Mouse (Mus musculus): ENCODE results near the gene Trip4. TPM values are rescaled to one million over a fixed set of nuclear protein-coding genes. Genes with fewer than 3 reads are reported as not detected.
A peak's percentile ranks its signal among the peaks of the same experiment; 100 is the strongest.
"Not testable (repeated sequence)": the region's sequence is repeated elsewhere in the genome, so short reads cannot be mapped to it uniquely, and the experiment has no call there.

Gene Trip4
- total RNA-seq, 2 experiments from 2014 or later = 20.9 to 22.8 TPM

DNA sequence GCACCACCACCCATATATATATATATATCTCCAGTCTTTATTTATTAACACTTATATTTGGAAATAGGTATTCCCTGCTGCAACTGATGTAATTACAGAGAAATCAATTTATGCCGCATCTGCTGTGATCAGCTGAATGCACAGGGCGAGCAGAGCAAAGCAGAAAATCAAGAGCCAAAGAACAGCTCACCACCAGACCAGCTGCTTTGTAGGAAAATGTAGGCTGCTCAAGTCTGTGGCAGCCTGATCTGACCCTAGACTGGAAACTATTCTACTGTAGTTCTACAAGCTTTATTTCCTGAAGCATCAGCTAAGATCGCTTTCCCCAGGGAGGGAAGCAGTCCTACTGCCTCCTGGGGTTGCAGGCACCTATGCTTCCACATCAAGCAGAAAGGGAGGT lies 115.1 kb downstream of the Trip4 start:
- DNase-seq = no peak

GRCm38 (mm10) chr9:65793086-65793485 lies 115.5 kb downstream of the Trip4 start:
- DNase-seq = no peak

- no peak for DNase-seq
Measured at GRCm38 (mm10) chr9:65791846-65792245, 116.7 kb downstream of the Trip4 start.

- DNase-seq = no peak
Measured at GRCm38 (mm10) chr9:65791106-65791505, 117.5 kb downstream of the Trip4 start.

GRCm38 (mm10) chr9:65789788-65790187 lies 118.8 kb downstream of the Trip4 start:
- no peak for DNase-seq

GRCm38 (mm10) chr9:65788556-65788955 lies 120.0 kb downstream of the Trip4 start:
- no peak for DNase-seq

DNA sequence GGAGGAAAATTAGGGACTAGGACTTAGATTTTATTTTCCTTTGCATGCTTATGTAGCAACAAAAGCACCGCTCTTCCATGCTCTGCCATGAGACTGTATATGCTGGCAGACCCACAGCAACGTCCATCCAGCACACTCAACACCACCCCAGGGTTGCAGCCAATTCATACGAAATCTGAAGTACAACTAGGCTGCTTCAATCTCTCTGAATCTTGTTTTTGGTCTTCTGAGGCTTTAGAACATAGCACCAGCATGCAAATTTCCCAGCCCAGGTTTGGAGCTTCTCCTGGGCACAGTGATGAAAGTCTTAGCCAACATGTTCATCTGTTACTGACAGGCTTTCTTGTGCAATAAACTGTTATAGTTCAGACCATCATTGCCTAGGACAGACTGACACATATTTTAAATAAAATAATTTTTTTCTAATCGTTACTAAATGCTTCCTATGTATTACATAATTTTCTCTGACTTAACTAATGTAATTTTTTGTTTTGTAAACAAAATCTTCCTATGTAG lies 120.7 kb downstream of the Trip4 start:
- DNase-seq = no peak

DNA sequence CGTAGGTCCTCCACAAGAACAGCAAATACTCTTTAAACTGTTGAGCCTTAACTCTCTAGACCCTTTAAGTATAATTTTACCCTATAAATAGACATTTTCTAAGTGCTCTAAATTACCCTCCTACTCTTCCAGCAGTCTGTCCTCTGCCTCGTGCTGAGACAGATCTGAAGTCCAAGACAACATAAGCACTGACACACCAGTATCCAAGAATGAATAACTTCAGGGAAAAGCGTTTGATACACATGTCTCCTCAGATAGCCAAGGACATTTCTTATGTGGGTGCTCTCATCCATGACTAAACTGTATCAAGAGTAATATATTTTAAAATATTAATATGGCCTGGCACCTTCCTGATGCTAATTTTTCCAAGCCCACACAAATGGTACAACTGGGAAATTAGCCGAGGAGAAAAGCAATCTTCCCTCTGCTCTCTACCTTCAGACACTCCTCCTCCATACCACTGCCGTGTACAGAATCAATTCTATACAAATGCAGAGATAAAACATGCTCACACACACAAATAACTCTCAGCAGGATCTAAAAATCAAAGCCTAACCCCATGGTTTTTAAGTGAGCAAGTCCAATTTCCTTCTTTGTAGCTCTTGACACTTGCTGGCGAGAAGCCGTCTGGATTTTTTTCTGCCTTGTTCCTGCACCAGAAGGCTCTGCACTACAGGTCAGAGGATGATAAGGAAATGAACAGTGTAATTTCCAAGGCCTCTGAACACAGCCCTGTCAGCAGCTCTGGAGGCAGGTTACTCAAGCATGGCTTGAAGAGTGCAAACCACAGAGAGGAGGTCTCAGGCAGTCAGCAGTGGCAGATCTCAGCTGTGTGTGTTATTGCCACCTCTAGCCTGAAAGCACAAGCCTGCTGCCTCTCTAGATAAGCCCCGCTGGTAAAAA lies 121.5 kb downstream of the Trip4 start:
- DNase-seq = peak; percentile 43

DNA sequence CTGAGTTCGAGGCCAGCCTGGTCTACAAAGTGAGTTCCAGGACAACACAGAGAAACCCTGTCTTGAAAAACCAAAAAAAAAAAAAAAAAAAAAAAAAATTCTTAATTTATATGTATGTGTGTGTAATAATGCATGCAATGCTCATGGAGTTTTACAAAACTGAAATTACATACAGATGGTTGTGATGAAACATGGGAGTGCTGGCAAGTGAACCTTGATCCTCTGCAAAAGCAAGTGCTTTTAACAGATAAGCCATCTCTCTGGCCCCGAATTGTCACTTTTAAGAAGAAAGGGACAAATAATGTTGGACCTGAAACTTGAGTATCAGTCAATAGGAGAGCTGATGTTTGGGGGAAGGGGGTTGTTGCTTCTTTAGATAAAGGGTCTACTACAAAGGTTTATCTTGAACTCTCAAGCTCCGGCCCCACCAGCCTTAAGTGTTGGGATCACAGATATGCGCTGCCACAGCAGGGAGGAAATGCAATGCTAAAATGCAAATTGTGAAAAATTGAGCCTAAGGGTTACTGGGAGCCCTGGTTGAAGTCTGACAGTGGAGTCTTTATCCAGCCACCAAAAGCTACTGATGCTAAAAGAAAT lies 122.7 kb downstream of the Trip4 start:
- no peak for DNase-seq

DNA sequence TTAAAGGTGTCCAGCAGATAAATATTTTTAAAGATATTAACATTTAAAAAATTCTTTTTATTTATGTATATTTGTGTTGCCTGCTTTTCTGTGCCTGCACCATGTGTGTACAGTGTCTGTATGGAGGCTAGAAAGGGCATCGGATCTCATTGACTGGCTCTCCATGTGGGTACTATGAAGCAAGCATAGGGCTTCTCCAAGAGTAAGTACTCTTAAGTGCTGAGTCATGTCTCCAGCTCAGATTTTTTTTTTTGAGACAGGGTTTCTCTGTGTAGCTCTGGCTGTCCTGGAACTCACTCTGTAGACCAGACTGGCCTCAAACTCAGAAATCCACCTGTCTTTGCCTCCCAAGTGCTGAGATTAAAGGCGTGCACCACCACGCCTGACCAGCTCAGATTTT lies 129.0 kb downstream of the Trip4 start:
- not testable (repeated sequence) for DNase-seq

Other genes starting within 250 kb of the Trip4 start
- 100 to 1,000 TPM; 213 to 221 TPM for gene Oaz2, start 240.8 kb downstream of the Trip4 start, total RNA-seq (2021)
- gene Zfp609, start 81.2 kb downstream of the Trip4 start, total RNA-seq (2021) = 10 to 100 TPM; 45.1 to 46.2 TPM
- gene Pclaf, start 18.6 kb downstream of the Trip4 start, total RNA-seq (2021) = 10 to 100 TPM; 34.9 to 38.3 TPM
- 10 to 100 TPM; 20.3 to 20.8 TPM for gene Csnk1g1, start 130 bp upstream of the Trip4 start, total RNA-seq (2021)
- gene Ppib, start 151.4 kb upstream of the Trip4 start, total RNA-seq (2021) = 100 to 1,000 TPM; 284 to 297 TPM
- 1 to 10 TPM; 1.1 to 1.2 TPM for gene Snx22, start 160.9 kb upstream of the Trip4 start, total RNA-seq (2021)
- gene Snx1, start 217.8 kb upstream of the Trip4 start, total RNA-seq (2021) = 10 to 100 TPM; 39.3 to 40.4 TPM
- 10 to 100 TPM; 99.1 to 99.6 TPM for gene Ciao2a, start 217.8 kb upstream of the Trip4 start, total RNA-seq (2021)
- gene Dapk2, start 249.4 kb upstream of the Trip4 start, total RNA-seq (2021) = 1 to 10 TPM; 3.1 to 3.8 TPM

Measured in heart, postnatal 4 days (tissue).